Mouse (Mus musculus): ENCODE measurements around the gene St8sia6. TPM values are rescaled to one million over a fixed set of nuclear protein-coding genes. Genes with fewer than 3 reads are reported as not detected.
A peak's percentile ranks its signal among the peaks of the same experiment; 100 is the strongest.

St8sia6 gene
- total and polyA plus RNA-seq, 3 experiments: 0.74 to 1.7 (median 1.2) TPM

DNA sequence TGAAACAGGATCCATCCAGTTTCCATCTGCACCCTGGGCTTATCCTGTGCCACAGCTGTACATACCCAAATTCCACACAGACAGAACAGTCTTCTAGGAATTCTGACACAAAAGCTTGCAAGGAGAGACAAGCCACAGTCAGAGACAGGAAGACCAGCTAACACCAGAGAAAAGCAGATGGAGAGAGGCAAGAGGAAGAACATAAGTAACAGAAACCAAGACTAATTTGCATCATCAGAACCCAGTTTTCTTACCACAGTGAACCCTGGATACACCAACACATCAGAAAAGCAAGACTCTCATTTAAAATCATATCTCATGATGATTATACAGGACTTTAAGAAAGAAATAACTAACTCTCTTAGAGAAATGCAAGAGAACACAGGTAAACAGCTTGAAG lies 16.8 kb downstream of the St8sia6 start:
- Histone ChIP-seq H3K4me1 (ENCODE audit: control insufficient read depth, insufficient read depth, low read length) (no peaks in the 10 kb centered on the region), H3K4me3 (no peak overlapping the region), H3K36me3 (ENCODE audit: control insufficient read depth, insufficient read depth, low read length) (no peaks in the 10 kb centered on the region), H3K27ac (no peak overlapping the region), H3K27me3 (ENCODE audit: control insufficient read depth, insufficient read depth, low read length) (no peaks in the 10 kb centered on the region), H3K79me2 (replicated peaks; ENCODE audit: control insufficient read depth, insufficient read depth, low read length) (no peaks in the 10 kb centered on the region), H3K9ac (ENCODE audit: low read depth, low read length) (no peak overlapping the region)
- TF ChIP-seq EP300 (IDR thresholded peaks at IDR 0.05; ENCODE audit: insufficient read depth, low read depth, low read length): no peak
- no peak for TF ChIP-seq POLR2A (IDR thresholded peaks at IDR 0.05; ENCODE audit: insufficient read depth, low read depth, low read length)
- TF ChIP-seq CTCF (IDR thresholded peaks at IDR 0.05): no peak
- DNase-seq: no peak
- intact Hi-C loops (cut with DNase I): no loop called here

- no peak overlapping the region for H3K4me3 ChIP-seq
- no peaks in the 10 kb centered on the region for H3K4me1 ChIP-seq (ENCODE audit: control insufficient read depth, insufficient read depth, low read length)
- H3K27ac ChIP-seq: no peak overlapping the region
- DNase-seq: no peak
- H3K9ac ChIP-seq (ENCODE audit: low read depth, low read length): no peak overlapping the region
- intact Hi-C loops (cut with DNase I): no loop called here
- no peaks in the 10 kb centered on the region for H3K79me2 ChIP-seq (replicated peaks; ENCODE audit: control insufficient read depth, insufficient read depth, low read length)
- no peak for TF ChIP-seq CTCF (IDR thresholded peaks at IDR 0.05)
- TF ChIP-seq EP300 (IDR thresholded peaks at IDR 0.05; ENCODE audit: insufficient read depth, low read depth, low read length): no peak
- no peak for TF ChIP-seq POLR2A (IDR thresholded peaks at IDR 0.05; ENCODE audit: insufficient read depth, low read depth, low read length)
- no peaks in the 10 kb centered on the region for H3K27me3 ChIP-seq (ENCODE audit: control insufficient read depth, insufficient read depth, low read length)
- H3K36me3 ChIP-seq (ENCODE audit: control insufficient read depth, insufficient read depth, low read length): no peaks in the 10 kb centered on the region
- 92% methylated on average over 1 of the region's 1 CpGs for WGBS
Measured at GRCm38 (mm10) chr2:13776453-13776852, 17.4 kb downstream of the St8sia6 start.

DNA sequence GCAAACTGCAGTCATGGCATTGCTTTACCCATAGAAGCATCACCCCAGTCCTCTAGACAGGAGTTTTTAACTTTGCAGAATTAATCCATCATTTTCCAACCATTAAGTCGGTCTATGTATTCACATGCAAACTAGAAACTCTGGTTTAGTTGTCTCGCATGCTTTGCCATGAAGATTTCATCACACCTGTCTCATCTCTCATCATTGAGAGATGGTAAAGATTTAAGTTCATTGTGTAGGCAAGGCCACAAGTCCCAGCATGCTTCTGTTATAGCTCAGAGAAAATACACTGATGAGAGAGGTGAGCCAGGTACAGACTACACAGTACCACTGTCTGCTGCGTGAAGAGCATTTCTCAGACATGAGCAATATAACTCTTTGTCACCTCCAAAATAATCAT lies 18.8 kb downstream of the St8sia6 start:
- no peak for DNase-seq
- 90% methylated on average over 3 of the region's 3 CpGs for WGBS
- H3K79me2 ChIP-seq (replicated peaks; ENCODE audit: control insufficient read depth, insufficient read depth, low read length): no peaks in the 10 kb centered on the region
- no peaks in the 10 kb centered on the region for H3K4me1 ChIP-seq (ENCODE audit: control insufficient read depth, insufficient read depth, low read length)
- H3K4me3 ChIP-seq: no peak overlapping the region
- TF ChIP-seq POLR2A (IDR thresholded peaks at IDR 0.05; ENCODE audit: insufficient read depth, low read depth, low read length) (no peak), CTCF (IDR thresholded peaks at IDR 0.05) (no peak)
- no peaks in the 10 kb centered on the region for H3K36me3 ChIP-seq (ENCODE audit: control insufficient read depth, insufficient read depth, low read length)
- intact Hi-C loops (cut with DNase I): no loop called here
- no peak overlapping the region for H3K9ac ChIP-seq (ENCODE audit: low read depth, low read length)
- no peak overlapping the region for H3K27ac ChIP-seq
- no peaks in the 10 kb centered on the region for H3K27me3 ChIP-seq (ENCODE audit: control insufficient read depth, insufficient read depth, low read length)

DNA sequence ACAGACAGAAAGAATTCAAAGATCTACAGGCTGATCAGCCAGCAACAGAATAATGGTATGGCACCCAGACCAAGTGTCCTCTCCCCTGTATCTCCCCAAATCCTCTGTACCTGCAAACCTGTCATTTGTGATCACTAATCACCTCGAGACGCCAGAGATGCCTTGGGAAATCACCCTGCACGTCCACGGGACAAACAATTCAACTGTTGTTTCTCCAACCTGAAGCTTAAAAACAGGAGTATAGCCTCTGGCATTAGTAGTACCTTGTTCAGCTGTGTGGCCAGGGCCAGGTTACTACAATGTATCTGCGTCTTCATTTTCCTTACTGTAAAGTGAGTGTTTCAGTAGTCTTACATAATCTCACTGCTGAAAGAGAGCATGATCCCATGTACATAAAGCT lies 25.3 kb downstream of the St8sia6 start:
- no peaks in the 10 kb centered on the region for H3K27me3 ChIP-seq (ENCODE audit: control insufficient read depth, insufficient read depth, low read length)
- intact Hi-C loops (cut with DNase I): no loop called here
- H3K79me2 ChIP-seq (replicated peaks; ENCODE audit: control insufficient read depth, insufficient read depth, low read length): no peaks in the 10 kb centered on the region
- no peak for TF ChIP-seq CTCF (IDR thresholded peaks at IDR 0.05)
- no peak for TF ChIP-seq POLR2A (IDR thresholded peaks at IDR 0.05; ENCODE audit: insufficient read depth, low read depth, low read length)
- TF ChIP-seq EP300 (IDR thresholded peaks at IDR 0.05; ENCODE audit: insufficient read depth, low read depth, low read length): no peak
- no peak for DNase-seq
- H3K4me1 ChIP-seq (ENCODE audit: control insufficient read depth, insufficient read depth, low read length): peaks cover 6% of the 10 kb centered on the region
- H3K27ac ChIP-seq: peak overlapping the region; percentile 36
- H3K36me3 ChIP-seq (ENCODE audit: control insufficient read depth, insufficient read depth, low read length): no peaks in the 10 kb centered on the region
- no peak overlapping the region for H3K4me3 ChIP-seq
- WGBS: 71% methylated on average over 5 of the region's 5 CpGs
- no peak overlapping the region for H3K9ac ChIP-seq (ENCODE audit: low read depth, low read length)

DNA sequence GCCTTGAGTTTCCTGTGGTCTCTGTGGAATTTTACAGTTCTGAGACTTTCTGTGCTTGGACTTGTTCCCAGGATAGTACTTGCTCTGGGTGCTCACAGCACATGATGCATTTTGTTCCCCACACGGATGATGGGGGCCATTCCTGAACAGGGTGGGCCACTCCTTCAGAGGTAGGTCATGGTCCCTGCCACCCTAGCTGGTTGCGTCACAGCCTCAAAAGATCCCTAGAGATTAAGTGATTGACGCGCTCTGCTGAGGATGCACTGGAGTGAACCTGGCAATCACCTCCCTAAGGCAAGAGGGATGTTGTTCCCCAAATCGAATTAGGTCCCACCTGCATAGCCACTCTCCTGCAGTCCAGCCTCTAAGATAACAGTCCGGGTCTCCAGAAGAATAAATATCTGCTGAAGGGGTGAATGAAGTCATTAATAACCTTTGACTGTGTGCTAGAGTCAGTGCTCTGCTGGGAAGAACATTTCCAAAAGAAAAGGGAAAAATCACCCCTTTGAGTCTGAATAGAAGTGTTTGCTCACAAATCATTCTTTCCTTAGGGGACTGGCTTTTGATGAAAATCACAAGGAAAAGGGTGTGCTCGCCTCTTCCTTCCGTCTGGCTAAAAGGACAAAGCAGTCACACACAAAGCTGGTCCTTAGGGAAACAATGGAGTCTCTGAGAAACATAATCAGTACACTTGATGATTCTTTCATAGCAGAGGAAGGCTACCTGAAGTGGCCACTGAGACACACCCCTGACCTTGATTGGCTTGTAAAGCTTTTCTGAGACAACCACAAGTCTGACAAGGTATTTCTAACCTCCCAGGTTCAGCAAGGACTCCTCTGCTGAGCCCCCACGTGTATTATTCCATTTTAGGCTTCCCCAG lies 26.1 kb downstream of the St8sia6 start:
- H3K27me3 ChIP-seq (ENCODE audit: control insufficient read depth, insufficient read depth, low read length): no peaks in the 10 kb centered on the region
- intact Hi-C loops (cut with DNase I): no loop called here
- no peak for TF ChIP-seq CTCF (IDR thresholded peaks at IDR 0.05)
- no peak for TF ChIP-seq POLR2A (IDR thresholded peaks at IDR 0.05; ENCODE audit: insufficient read depth, low read depth, low read length)
- TF ChIP-seq EP300 (IDR thresholded peaks at IDR 0.05; ENCODE audit: insufficient read depth, low read depth, low read length): no peak
- H3K4me3 ChIP-seq: no peak overlapping the region
- no peak for DNase-seq
- H3K79me2 ChIP-seq (replicated peaks; ENCODE audit: control insufficient read depth, insufficient read depth, low read length): no peaks in the 10 kb centered on the region
- 37% methylated on average over 9 of the region's 9 CpGs for WGBS
- H3K9ac ChIP-seq (ENCODE audit: low read depth, low read length): no peak overlapping the region
- no peaks in the 10 kb centered on the region for H3K36me3 ChIP-seq (ENCODE audit: control insufficient read depth, insufficient read depth, low read length)
- H3K27ac ChIP-seq: peak overlapping the region; percentile 61
- H3K4me1 ChIP-seq (ENCODE audit: control insufficient read depth, insufficient read depth, low read length): peaks cover 6% of the 10 kb centered on the region

DNA sequence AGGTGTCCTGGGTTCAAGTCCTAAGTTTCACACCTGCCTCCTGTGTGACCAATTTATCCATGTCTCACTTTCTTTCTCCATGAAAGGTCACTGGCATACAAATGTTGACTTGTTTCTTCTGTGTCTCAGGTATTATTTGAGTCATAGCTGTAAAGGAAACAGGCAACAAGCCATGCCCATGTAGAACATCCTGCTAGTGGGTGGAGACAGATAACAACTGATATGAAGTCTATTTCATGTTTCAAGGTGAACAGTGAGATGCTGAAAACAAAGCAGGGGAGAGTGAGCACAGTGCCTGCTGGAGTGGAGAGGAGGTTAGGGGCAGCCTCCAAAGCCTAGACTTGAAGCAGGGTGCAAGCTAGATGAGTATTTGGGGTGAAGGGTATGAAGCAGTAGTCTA lies 33.5 kb downstream of the St8sia6 start:
- no peaks in the 10 kb centered on the region for H3K79me2 ChIP-seq (replicated peaks; ENCODE audit: control insufficient read depth, insufficient read depth, low read length)
- DNase-seq: no peak
- intact Hi-C loops (cut with DNase I): no loop called here
- TF ChIP-seq EP300 (IDR thresholded peaks at IDR 0.05; ENCODE audit: insufficient read depth, low read depth, low read length): no peak
- H3K27ac ChIP-seq: no peak overlapping the region
- no peaks in the 10 kb centered on the region for H3K27me3 ChIP-seq (ENCODE audit: control insufficient read depth, insufficient read depth, low read length)
- H3K36me3 ChIP-seq (ENCODE audit: control insufficient read depth, insufficient read depth, low read length): no peaks in the 10 kb centered on the region; the same call in 1 of the 2 replicates
- no peak overlapping the region for H3K4me3 ChIP-seq
- peaks cover 1% of the 10 kb centered on the region; the same call in 1 of the 2 replicates for H3K4me1 ChIP-seq (ENCODE audit: control insufficient read depth, insufficient read depth, low read length)
- H3K9ac ChIP-seq (ENCODE audit: low read depth, low read length): no peak overlapping the region
